Mouse (Mus musculus) limb, embryonic 11.5 days (tissue): ENCODE data around the gene Tbc1d22a. TPM values are rescaled to one million over a fixed set of nuclear protein-coding genes. Genes with fewer than 3 reads are reported as not detected.

Experiments
- ATAC-seq: fragments of 200-750 bp; cut with Nextera tagmentation; 2 replicates; pipeline ENCODE4 v1.8.0; 2017; ENCODE audit warnings: low read depth; ENCODE audit not compliant: insufficient number of reproducible peaks, low FRiP score, low TSS enrichment
- DNase-seq: peaks from one replicate; pipeline ENCODE4 v3.0.0-alpha.2; 2015; ENCODE audit warnings: low spot score
- H3K27ac ChIP-seq: fragments of 300-500 bp; sonication (generic); replicated peaks from 2 replicates; pipeline ENCODE4 v1.5.1; 2014; ENCODE audit warnings: low read depth, mild to moderate bottlenecking, low read length
- H3K27me3 ChIP-seq: fragments of 300-500 bp; sonication (generic); 2 replicates; pipeline ENCODE4 v1.6.1; 2014; ENCODE audit warnings: mild to moderate bottlenecking, low read length, mixed read lengths; ENCODE audit not compliant: control insufficient read depth, insufficient read depth
- H3K36me3 ChIP-seq: fragments of 300-500 bp; sonication (generic); 2 replicates; pipeline ENCODE4 v1.6.1; 2014; ENCODE audit warnings: mild to moderate bottlenecking, low read length, moderate library complexity, mixed read lengths; ENCODE audit not compliant: control insufficient read depth, insufficient read depth
- H3K4me1 ChIP-seq: fragments of 300-500 bp; sonication (generic); 2 replicates; pipeline ENCODE4 v1.6.1; 2014; ENCODE audit warnings: low read length, mixed read lengths; ENCODE audit not compliant: control insufficient read depth, insufficient read depth
- H3K4me2 ChIP-seq: fragments of 300-500 bp; sonication (generic); 2 replicates; pipeline ENCODE4 v1.6.1; 2014; ENCODE audit warnings: low read depth, mild to moderate bottlenecking, moderate library complexity; ENCODE audit not compliant: severe bottlenecking
- H3K4me3 ChIP-seq: fragments of 300-500 bp; sonication (generic); 2 replicates; pipeline ENCODE4 v1.5.1; 2014; ENCODE audit warnings: low read depth, low read length
- H3K9ac ChIP-seq: fragments of 300-500 bp; sonication (generic); 2 replicates; pipeline ENCODE4 v1.6.1; 2014; ENCODE audit warnings: mild to moderate bottlenecking, low read length
- H3K9me3 ChIP-seq: fragments of 300-500 bp; sonication (generic); 2 replicates; pipeline ENCODE4 v1.6.1; 2016; ENCODE audit warnings: low read length; ENCODE audit not compliant: control insufficient read depth
- WGBS: fragments of 180-500 bp; shearing (Covaris S2); extraction: QIAGEN DNeasy Blood & Tissue Kit; methylation state at CpG from one replicate; pipeline ENCODE4 v1.1.7; 2014; 5-methylcytosine and 5-hydroxymethylcytosine counted together
- polyA plus RNA-seq: library from polyadenylated mRNA; unstranded; fragments of >200 nt; fragmentation: Nextera tagmentation; extraction: Ambion mirVana; gene quantifications from 2 replicates; pipeline ENCODE4 v1.2.1, GENCODE M21; 2014

The Tbc1d22a gene
- polyA plus RNA-seq, 1 experiment from 2014 or later = 7.7 TPM

- Histone ChIP-seq H3K4me2 (no peak overlapping the region), H3K36me3 (no peaks in the 10 kb centered on the region), H3K27me3 (no peaks in the 10 kb centered on the region), H3K9ac (no peak overlapping the region), H3K4me3 (no peak overlapping the region), H3K4me1 (0 out of 2 replicates have a peak, but pooled peaks cover 2% of the 10 kb centered on the region), H3K9me3 (no peaks in the 10 kb centered on the region), H3K27ac (no peak overlapping the region)
- DNase-seq (no peak), ATAC-seq (no peak)
- 56% methylated on average over 3 of the region's 3 CpGs for WGBS
These were observed 146.1 kb downstream of the Tbc1d22a start for GRCm38 (mm10) chr15:86360376-86360775.

- Histone ChIP-seq H3K4me2 (no peak overlapping the region), H3K36me3 (no peaks in the 10 kb centered on the region), H3K27me3 (no peaks in the 10 kb centered on the region), H3K9me3 (no peaks in the 10 kb centered on the region), H3K4me1 (0 out of 2 replicates have a peak, but pooled peaks cover 2% of the 10 kb centered on the region), H3K9ac (no peak overlapping the region), H3K4me3 (no peak overlapping the region), H3K27ac (no peak overlapping the region)
- DNase-seq (no peak), ATAC-seq (no peak)
- 80% methylated on average over 10 of the region's 10 CpGs for WGBS
These were observed 148.3 kb downstream of the Tbc1d22a start for GRCm38 (mm10) chr15:86362306-86363150.

- Histone ChIP-seq H3K9ac (no peak overlapping the region), H3K36me3 (no peaks in the 10 kb centered on the region), H3K4me2 (no peak overlapping the region), H3K4me1 (0 out of 2 replicates have a peak, but pooled peaks cover 2% of the 10 kb centered on the region), H3K27ac (no peak overlapping the region), H3K4me3 (no peak overlapping the region), H3K27me3 (no peaks in the 10 kb centered on the region), H3K9me3 (no peaks in the 10 kb centered on the region)
- DNase-seq (no peak), ATAC-seq (no peak)
- WGBS = 90% methylated on average over 4 of the region's 4 CpGs
These were observed 149.6 kb downstream of the Tbc1d22a start for GRCm38 (mm10) chr15:86363841-86364295.

- H3K27me3 ChIP-seq = no peaks in the 10 kb centered on the region
- H3K4me2 ChIP-seq = no peak overlapping the region
- no peak for DNase-seq
These were observed 150.8 kb downstream of the Tbc1d22a start for GRCm38 (mm10) chr15:86364948-86365658.

GRCm38 (mm10) chr15:86366726-86367125 is 152.5 kb downstream of the Tbc1d22a start:
- ATAC-seq = no peak
- Histone ChIP-seq H3K4me3 (no peak overlapping the region), H3K4me2 (no peak overlapping the region), H3K9me3 (no peaks in the 10 kb centered on the region), H3K27ac (no peak overlapping the region), H3K9ac (no peak overlapping the region), H3K27me3 (no peaks in the 10 kb centered on the region), H3K36me3 (no peaks in the 10 kb centered on the region), H3K4me1 (0 out of 2 replicates have a peak, but pooled peaks cover 2% of the 10 kb centered on the region)
- no peak for DNase-seq
- 84% methylated on average over 4 of the region's 4 CpGs for WGBS

More at GRCm38 (mm10) chr15:86364948-86365658, 150.8 kb downstream of the Tbc1d22a start:
- WGBS = 85% methylated on average over 10 of the region's 10 CpGs
- no peak overlapping the region for H3K9ac ChIP-seq
- H3K4me3 ChIP-seq = no peak overlapping the region
- H3K27ac ChIP-seq = no peak overlapping the region
- ATAC-seq = no peak
- no peaks in the 10 kb centered on the region for H3K36me3 ChIP-seq
- no peaks in the 10 kb centered on the region for H3K9me3 ChIP-seq
- 0 out of 2 replicates have a peak, but pooled peaks cover 2% of the 10 kb centered on the region for H3K4me1 ChIP-seq

GRCm38 (mm10) chr15:86367247-86367646 is 153.0 kb downstream of the Tbc1d22a start:
- no peaks in the 10 kb centered on the region for H3K9me3 ChIP-seq
- DNase-seq (no peak), ATAC-seq (no peak)
- no peaks in the 10 kb centered on the region for H3K27me3 ChIP-seq
- no peaks in the 10 kb centered on the region for H3K36me3 ChIP-seq
- H3K4me2 ChIP-seq = no peak overlapping the region
- WGBS = 85% methylated on average over 8 of the region's 8 CpGs
- no peak overlapping the region for H3K4me3 ChIP-seq
- no peak overlapping the region for H3K9ac ChIP-seq
- H3K27ac ChIP-seq = no peak overlapping the region
- peaks cover 5% of the 10 kb centered on the region; the same call in 1 of the 2 replicates for H3K4me1 ChIP-seq

- ATAC-seq = no peak
- Histone ChIP-seq H3K27me3 (no peaks in the 10 kb centered on the region), H3K4me3 (no peak overlapping the region), H3K4me1 (peaks cover 12% of the 10 kb centered on the region), H3K36me3 (no peaks in the 10 kb centered on the region), H3K9me3 (no peaks in the 10 kb centered on the region), H3K9ac (no peak overlapping the region), H3K27ac (no peak overlapping the region), H3K4me2 (no peak overlapping the region)
- DNase-seq = no peak
- 86% methylated on average over 3 of the region's 3 CpGs for WGBS
These were observed 156.6 kb downstream of the Tbc1d22a start for GRCm38 (mm10) chr15:86370846-86371245.

GRCm38 (mm10) chr15:86375262-86375661 is 161.0 kb downstream of the Tbc1d22a start:
- H3K4me1 ChIP-seq = peaks cover 14% of the 10 kb centered on the region
- no peaks in the 10 kb centered on the region for H3K27me3 ChIP-seq
- WGBS = 60% methylated on average over 3 of the region's 3 CpGs
- no peak for DNase-seq
- H3K36me3 ChIP-seq = no peaks in the 10 kb centered on the region
- H3K4me2 ChIP-seq = no peak overlapping the region
- no peaks in the 10 kb centered on the region for H3K9me3 ChIP-seq
- no peak overlapping the region for H3K4me3 ChIP-seq
- no peak overlapping the region for H3K9ac ChIP-seq
- no peak for ATAC-seq
- H3K27ac ChIP-seq = no peak overlapping the region
